Mouse (Mus musculus): Measurements from ENCODE around the gene Ano4. TPM values are rescaled to one million over a fixed set of nuclear protein-coding genes. Genes with fewer than 3 reads are reported as not detected.

Gene Ano4
- polyA plus RNA-seq, 1 experiment from 2014 or later = 0.99 TPM

GRCm38 (mm10) chr10:89154797-89155465, 189.6 kb downstream of the Ano4 start:
- Histone ChIP-seq H3K9ac (no peak overlapping the region), H3K27me3 (ENCODE audit: insufficient read depth, low read length) (no peaks in the 10 kb centered on the region), H3K9me3 (ENCODE audit: low read depth, low read length) (no peaks in the 10 kb centered on the region), H3K4me1 (ENCODE audit: insufficient read depth) (no peaks in the 10 kb centered on the region), H3K4me3 (ENCODE audit: low read depth, low read length) (no peak overlapping the region), H3K36me3 (ENCODE audit: insufficient read depth) (no peaks in the 10 kb centered on the region), H3K27ac (ENCODE audit: low read depth) (no peak overlapping the region), H3K4me2 (no peak overlapping the region)
- no peak for TF ChIP-seq CTCF (IDR thresholded peaks at IDR 0.05; ENCODE audit: low read depth)
- ATAC-seq (ENCODE audit: insufficient read depth) = peak; percentile 56; the same call in 1 of the 2 replicates
- 45% methylated on average over 2 of the region's 2 CpGs for WGBS
- peak; percentile 71 for DNase-seq

DNA sequence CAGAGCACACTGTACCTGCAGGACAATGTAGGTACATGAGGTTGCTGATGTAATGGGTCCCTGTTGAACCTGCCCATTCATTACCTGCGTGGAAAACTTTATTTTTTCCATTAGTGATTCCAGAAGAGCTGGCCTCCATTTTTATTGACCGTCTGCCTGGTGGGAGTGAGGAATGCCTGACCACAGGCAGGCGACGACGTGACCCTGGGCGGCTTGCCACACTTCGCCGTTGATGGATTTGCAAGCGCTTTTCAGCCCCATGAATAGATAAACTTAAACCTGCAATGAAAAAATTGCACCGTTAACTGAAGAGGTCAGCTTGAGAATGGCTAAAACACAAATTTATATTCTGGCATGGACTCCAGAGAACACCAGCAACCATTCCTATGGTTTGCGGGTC, 195.4 kb downstream of the Ano4 start:
- H3K27me3 ChIP-seq (ENCODE audit: insufficient read depth, low read length) = no peaks in the 10 kb centered on the region

GRCm38 (mm10) chr10:89121391-89121790, 223.2 kb downstream of the Ano4 start:
- Histone ChIP-seq H3K4me1 (ENCODE audit: insufficient read depth) (no peaks in the 10 kb centered on the region), H3K27me3 (ENCODE audit: insufficient read depth, low read length) (no peaks in the 10 kb centered on the region), H3K9ac (no peak overlapping the region), H3K9me3 (ENCODE audit: low read depth, low read length) (no peaks in the 10 kb centered on the region), H3K4me2 (no peak overlapping the region), H3K4me3 (ENCODE audit: low read depth, low read length) (no peak overlapping the region), H3K36me3 (ENCODE audit: insufficient read depth) (no peaks in the 10 kb centered on the region), H3K27ac (ENCODE audit: low read depth) (no peak overlapping the region)
- ATAC-seq (ENCODE audit: insufficient read depth) (no peak), DNase-seq (no peak)
- TF ChIP-seq CTCF (IDR thresholded peaks at IDR 0.05; ENCODE audit: low read depth) = no peak
- 55% methylated on average over 6 of the region's 6 CpGs for WGBS

More for the DNA sequence above, 195.4 kb downstream of the Ano4 start:
- TF ChIP-seq CTCF (IDR thresholded peaks at IDR 0.05; ENCODE audit: low read depth) = no peak
- 62% methylated on average over 11 of the region's 11 CpGs for WGBS
- Histone ChIP-seq H3K27ac (ENCODE audit: low read depth) (no peak overlapping the region), H3K36me3 (ENCODE audit: insufficient read depth) (no peaks in the 10 kb centered on the region), H3K9ac (no peak overlapping the region), H3K4me1 (ENCODE audit: insufficient read depth) (no peaks in the 10 kb centered on the region), H3K9me3 (ENCODE audit: low read depth, low read length) (no peaks in the 10 kb centered on the region), H3K4me2 (no peak overlapping the region), H3K4me3 (ENCODE audit: low read depth, low read length) (no peak overlapping the region)
- ATAC-seq (ENCODE audit: insufficient read depth) (no peak), DNase-seq (no peak)

GRCm38 (mm10) chr10:89114381-89114780, 230.2 kb downstream of the Ano4 start:
- H3K9me3 ChIP-seq (ENCODE audit: low read depth, low read length) = no peaks in the 10 kb centered on the region
- H3K4me1 ChIP-seq (ENCODE audit: insufficient read depth) = no peaks in the 10 kb centered on the region
- no peak overlapping the region for H3K27ac ChIP-seq (ENCODE audit: low read depth)
- H3K9ac ChIP-seq = no peak overlapping the region
- no peak for TF ChIP-seq CTCF (IDR thresholded peaks at IDR 0.05; ENCODE audit: low read depth)
- H3K4me3 ChIP-seq (ENCODE audit: low read depth, low read length) = no peak overlapping the region
- H3K4me2 ChIP-seq = no peak overlapping the region
- no peaks in the 10 kb centered on the region for H3K27me3 ChIP-seq (ENCODE audit: insufficient read depth, low read length)
- H3K36me3 ChIP-seq (ENCODE audit: insufficient read depth) = no peaks in the 10 kb centered on the region
- DNase-seq (no peak), ATAC-seq (ENCODE audit: insufficient read depth) (no peak)
- 80% methylated on average over 6 of the region's 6 CpGs for WGBS

- Histone ChIP-seq H3K4me1 (ENCODE audit: insufficient read depth) (no peaks in the 10 kb centered on the region), H3K4me2 (no peak overlapping the region), H3K4me3 (ENCODE audit: low read depth, low read length) (no peak overlapping the region), H3K9me3 (ENCODE audit: low read depth, low read length) (no peaks in the 10 kb centered on the region), H3K27ac (ENCODE audit: low read depth) (no peak overlapping the region), H3K36me3 (ENCODE audit: insufficient read depth) (no peaks in the 10 kb centered on the region), H3K27me3 (ENCODE audit: insufficient read depth, low read length) (no peaks in the 10 kb centered on the region), H3K9ac (no peak overlapping the region)
- DNase-seq (peak; percentile 12), ATAC-seq (ENCODE audit: insufficient read depth) (no peak)
- WGBS = 69% methylated on average over 2 of the region's 2 CpGs
- no peak for TF ChIP-seq CTCF (IDR thresholded peaks at IDR 0.05; ENCODE audit: low read depth)
These were observed 233.1 kb downstream of the Ano4 start for GRCm38 (mm10) chr10:89111466-89111865.

DNA sequence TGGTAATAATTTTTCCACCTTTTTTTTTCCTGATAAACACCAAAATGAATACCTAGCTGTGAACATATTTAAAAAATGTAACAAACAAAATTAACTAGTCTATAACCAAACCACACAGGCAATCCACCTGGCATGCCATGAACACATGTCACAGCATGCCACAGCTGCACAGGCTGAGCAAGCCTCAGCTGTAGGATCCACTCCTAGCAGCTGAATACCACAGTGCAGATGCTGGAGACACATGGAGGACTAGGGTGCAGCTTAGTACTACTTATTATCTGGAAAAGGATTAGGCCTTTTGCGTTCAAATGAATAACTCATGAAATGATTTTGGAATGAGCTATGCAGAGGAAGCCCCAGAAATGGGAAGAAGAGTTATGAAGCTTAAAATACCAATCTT, 233.6 kb downstream of the Ano4 start:
- Histone ChIP-seq H3K36me3 (ENCODE audit: insufficient read depth) (no peaks in the 10 kb centered on the region), H3K4me2 (no peak overlapping the region), H3K4me1 (ENCODE audit: insufficient read depth) (no peaks in the 10 kb centered on the region), H3K9ac (no peak overlapping the region), H3K27ac (ENCODE audit: low read depth) (no peak overlapping the region), H3K27me3 (ENCODE audit: insufficient read depth, low read length) (no peaks in the 10 kb centered on the region), H3K9me3 (ENCODE audit: low read depth, low read length) (no peaks in the 10 kb centered on the region), H3K4me3 (ENCODE audit: low read depth, low read length) (no peak overlapping the region)
- DNase-seq (no peak), ATAC-seq (ENCODE audit: insufficient read depth) (no peak)
- no peak for TF ChIP-seq CTCF (IDR thresholded peaks at IDR 0.05; ENCODE audit: low read depth)
- WGBS = 85% methylated on average over 1 of the region's 1 CpGs

GRCm38 (mm10) chr10:89103594-89103993, 241.0 kb downstream of the Ano4 start:
- Histone ChIP-seq H3K36me3 (ENCODE audit: insufficient read depth) (no peaks in the 10 kb centered on the region), H3K27ac (ENCODE audit: low read depth) (no peak overlapping the region), H3K4me3 (ENCODE audit: low read depth, low read length) (no peak overlapping the region), H3K4me1 (ENCODE audit: insufficient read depth) (no peaks in the 10 kb centered on the region), H3K4me2 (no peak overlapping the region), H3K9me3 (ENCODE audit: low read depth, low read length) (no peaks in the 10 kb centered on the region), H3K27me3 (ENCODE audit: insufficient read depth, low read length) (no peaks in the 10 kb centered on the region), H3K9ac (no peak overlapping the region)
- TF ChIP-seq CTCF (IDR thresholded peaks at IDR 0.05; ENCODE audit: low read depth) = no peak
- no peak for ATAC-seq (ENCODE audit: insufficient read depth)
- no peak for DNase-seq
- 65% methylated on average over 2 of the region's 2 CpGs for WGBS

Measured in lung, embryonic 14.5 days (tissue).